ENCODE assay signal across 8 mouse cellular contexts in the genomic region with DNA sequence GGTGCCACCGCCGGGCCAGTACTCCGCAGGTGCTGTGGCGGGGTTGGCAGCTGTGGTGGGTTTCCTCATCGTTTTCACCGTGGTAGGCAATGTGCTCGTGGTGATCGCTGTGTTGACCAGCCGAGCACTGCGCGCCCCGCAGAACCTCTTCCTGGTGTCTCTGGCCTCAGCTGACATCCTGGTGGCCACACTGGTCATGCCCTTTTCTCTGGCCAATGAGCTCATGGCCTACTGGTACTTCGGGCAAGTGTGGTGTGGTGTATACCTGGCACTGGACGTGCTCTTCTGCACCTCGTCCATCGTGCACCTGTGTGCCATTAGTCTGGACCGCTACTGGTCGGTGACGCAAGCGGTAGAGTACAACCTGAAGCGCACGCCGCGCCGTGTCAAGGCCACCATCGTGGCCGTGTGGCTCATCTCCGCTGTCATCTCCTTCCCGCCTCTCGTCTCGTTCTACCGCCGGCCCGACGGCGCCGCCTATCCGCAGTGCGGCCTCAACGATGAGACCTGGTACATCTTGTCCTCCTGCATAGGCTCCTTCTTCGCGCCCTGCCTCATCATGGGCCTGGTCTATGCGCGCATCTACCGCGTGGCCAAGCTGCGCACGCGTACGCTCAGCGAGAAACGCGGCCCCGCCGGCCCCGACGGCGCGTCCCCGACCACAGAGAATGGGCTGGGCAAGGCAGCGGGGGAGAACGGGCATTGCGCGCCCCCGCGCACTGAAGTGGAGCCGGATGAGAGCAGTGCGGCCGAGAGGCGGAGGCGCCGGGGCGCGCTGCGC. TPM values are rescaled to one million over a fixed set of nuclear protein-coding genes. Genes with fewer than 3 reads are reported as not detected.
A peak's percentile ranks its signal among the peaks of the same experiment; 100 is the strongest.
DNase-seq lines count a peak whose midpoint lies in the region; ATAC-seq lines count a peak whose summit lies in the region.

No protein-coding gene starts in this region.

- H3K4me3 ChIP-seq in heart, embryonic 16.5 days (ENCODE audit: low read length) = peak overlapping the region; percentile 59
- H3K4me3 ChIP-seq in embryonic facial prominence, embryonic 13.5 days = peak overlapping the region; percentile 57
- H3K4me3 ChIP-seq in intestine, embryonic 15.5 days (replicated peaks) = peak overlapping the region; percentile 42
- peak overlapping the region; percentile 35 for H3K4me3 ChIP-seq in limb, embryonic 11.5 days (ENCODE audit: low read depth, low read length)

- peaks cover 92% of the 10 kb centered on the region for H3K27me3 ChIP-seq in heart, embryonic 16.5 days (ENCODE audit: control insufficient read depth, insufficient read depth, low read length)
- peaks cover 91% of the 10 kb centered on the region for H3K27me3 ChIP-seq in embryonic facial prominence, embryonic 13.5 days
- peaks cover 78% of the 10 kb centered on the region for H3K27me3 ChIP-seq in intestine, embryonic 15.5 days (replicated peaks)
- peaks cover 70% of the 10 kb centered on the region for H3K27me3 ChIP-seq in limb, embryonic 11.5 days (ENCODE audit: control insufficient read depth, insufficient read depth, low read length)

- no peak for ATAC-seq in heart, embryonic 16.5 days (replicated peaks; ENCODE audit: extremely low read depth, insufficient read depth, low FRiP score)
- ATAC-seq in embryonic facial prominence, embryonic 13.5 days (ENCODE audit: insufficient number of reproducible peaks, insufficient read depth, low FRiP score, low TSS enrichment, low read depth) = no peak
- ATAC-seq in intestine, embryonic 15.5 days = no peak
- no peak for ATAC-seq in limb, embryonic 11.5 days (ENCODE audit: insufficient number of reproducible peaks, low FRiP score, low TSS enrichment, low read depth)

- 4% methylated on average over 75 of the region's 75 CpGs for WGBS in heart, embryonic 16.5 days
- WGBS in embryonic facial prominence, embryonic 13.5 days = 4% methylated on average over 75 of the region's 75 CpGs
- WGBS in intestine, embryonic 15.5 days = 6% methylated on average over 75 of the region's 75 CpGs
- 4% methylated on average over 75 of the region's 75 CpGs for WGBS in limb, embryonic 11.5 days

- no peaks in the 10 kb centered on the region for H3K36me3 ChIP-seq in heart, embryonic 16.5 days (ENCODE audit: control insufficient read depth, insufficient read depth)
- H3K36me3 ChIP-seq in embryonic facial prominence, embryonic 13.5 days = no peaks in the 10 kb centered on the region
- no peaks in the 10 kb centered on the region for H3K36me3 ChIP-seq in intestine, embryonic 15.5 days
- no peaks in the 10 kb centered on the region for H3K36me3 ChIP-seq in limb, embryonic 11.5 days (ENCODE audit: control insufficient read depth, insufficient read depth, low read length)

- peaks cover 4% of the 10 kb centered on the region for H3K4me1 ChIP-seq in heart, embryonic 16.5 days (ENCODE audit: control insufficient read depth, insufficient read depth, low read length)
- H3K4me1 ChIP-seq in embryonic facial prominence, embryonic 13.5 days = peaks cover 25% of the 10 kb centered on the region
- peaks cover 21% of the 10 kb centered on the region; the same call in 1 of the 2 replicates for H3K4me1 ChIP-seq in intestine, embryonic 15.5 days (replicated peaks)
- peaks cover 10% of the 10 kb centered on the region; the same call in 1 of the 2 replicates for H3K4me1 ChIP-seq in limb, embryonic 11.5 days (ENCODE audit: control insufficient read depth, insufficient read depth, low read length)

- DNase-seq in heart, adult 18-20 months = no peak
- DNase-seq in adrenal gland, postnatal 25 days = peak; percentile 33
- peak; percentile 41 for DNase-seq in limb, embryonic 11.5 days (ENCODE audit: low spot score)
- peak; percentile 18 for DNase-seq in retina, embryonic 14.5 days (ENCODE audit: low spot score)
- no peak for DNase-seq in thymus, adult 18-20 months

- no peaks in the 10 kb centered on the region for H3K9me3 ChIP-seq in heart, embryonic 16.5 days (replicated peaks; ENCODE audit: control insufficient read depth, low read length)
- no peaks in the 10 kb centered on the region for H3K9me3 ChIP-seq in embryonic facial prominence, embryonic 13.5 days
- H3K9me3 ChIP-seq in intestine, embryonic 15.5 days = no peaks in the 10 kb centered on the region
- H3K9me3 ChIP-seq in limb, embryonic 11.5 days (ENCODE audit: control insufficient read depth, low read length) = no peaks in the 10 kb centered on the region

- no peak overlapping the region for H3K27ac ChIP-seq in heart, embryonic 16.5 days (ENCODE audit: low read length)
- no peak overlapping the region for H3K27ac ChIP-seq in embryonic facial prominence, embryonic 13.5 days
- H3K27ac ChIP-seq in intestine, embryonic 15.5 days = no peak overlapping the region
- H3K27ac ChIP-seq in limb, embryonic 11.5 days (replicated peaks; ENCODE audit: low read depth, low read length) = no peak overlapping the region

- H3K9ac ChIP-seq in heart, embryonic 16.5 days (ENCODE audit: low read length) = no peak overlapping the region
- H3K9ac ChIP-seq in embryonic facial prominence, embryonic 13.5 days = 0 out of 2 replicates have a peak overlapping the region, but pooled peaks have one; percentile 57
- H3K9ac ChIP-seq in intestine, embryonic 15.5 days = no peak overlapping the region
- no peak overlapping the region for H3K9ac ChIP-seq in limb, embryonic 11.5 days (ENCODE audit: low read length)

- peak overlapping the region; percentile 87 for H3K4me2 ChIP-seq in heart, embryonic 16.5 days (ENCODE audit: low read depth, low read length)
- peak overlapping the region; percentile 99 for H3K4me2 ChIP-seq in embryonic facial prominence, embryonic 13.5 days
- peak overlapping the region; percentile 87 for H3K4me2 ChIP-seq in intestine, embryonic 15.5 days (replicated peaks)
- H3K4me2 ChIP-seq in limb, embryonic 11.5 days (ENCODE audit: low read depth, severe bottlenecking) = peak overlapping the region; percentile 87

RNA-seq across cellular contexts. Expression of a gene that starts 2.1 kb away (rescaled TPM):
- 0.04 TPM in 1 of 2 replicates, not detected in the other for polyA plus RNA-seq in heart, embryonic 16.5 days (2015; fragmentation: Nextera tagmentation; extraction: Ambion mirVana)
- total RNA-seq in heart, adult 18-20 months (2021) = under 1 TPM; 0.49 to 0.52 TPM
- total RNA-seq in adrenal gland, postnatal 25 days (2021) = 0.82 TPM in 1 of 2 replicates, not detected in the other
- 0.17 and 0.19 TPM in 2 replicates for polyA plus RNA-seq in embryonic facial prominence, embryonic 13.5 days (2015; fragmentation: Nextera tagmentation; extraction: Ambion mirVana)
- 0.05 and 0.08 TPM in 2 replicates for polyA plus RNA-seq in intestine, embryonic 15.5 days (2015; fragmentation: Nextera tagmentation; extraction: Ambion mirVana)
- not detected in 2 replicates for polyA plus RNA-seq in limb, embryonic 11.5 days (2014; fragmentation: Nextera tagmentation; extraction: Ambion mirVana)

Comparison
In these comparisons a context has a peak if more than half of its experiments do, and no peak if none do; other contexts are left out.
1. DNase-seq: peak in adrenal gland, postnatal 25 days (single experiment), limb, embryonic 11.5 days (single experiment) and retina, embryonic 14.5 days (single experiment); none in heart, adult 18-20 months (0 of 2) and thymus, adult 18-20 months (0 of 2).
2. Peak in every context shown above with its lines, with median percentiles within 50 percentile points of each other: H3K4me2 ChIP-seq and H3K4me3 ChIP-seq.